Mouse (Mus musculus) forebrain, embryonic 16.5 days (tissue): Measurements from ENCODE around the gene Cyp4a29. TPM values are rescaled to one million over a fixed set of nuclear protein-coding genes. Genes with fewer than 3 reads are reported as not detected.

Experiments
- polyA plus RNA-seq: library from polyadenylated mRNA; unstranded; fragments of >200 nt; fragmentation: Nextera tagmentation; extraction: Ambion mirVana; gene quantifications from 2 replicates; pipeline ENCODE4 v1.2.1, GENCODE M21; 2015

The Cyp4a29 gene
- polyA plus RNA-seq, 1 experiment from 2014 or later: not detected

Other genes with a start within 250 kb of the Cyp4a29 start
- 4.9 and 6.4 TPM in 2 replicates for gene Stil, start 241.9 kb upstream of the Cyp4a29 start, polyA plus RNA-seq
- 0.25 and 0.62 TPM in 2 replicates for gene Tal1, start 185.7 kb upstream of the Cyp4a29 start, polyA plus RNA-seq
- 0.46 and 1.2 TPM in 2 replicates for gene Pdzk1ip1, start 153.4 kb upstream of the Cyp4a29 start, polyA plus RNA-seq
- 3.0 and 5.9 TPM in 2 replicates for gene Cyp4x1, start 107.8 kb upstream of the Cyp4a29 start, polyA plus RNA-seq
- gene Cyp4a12a, start 57.0 kb downstream of the Cyp4a29 start, polyA plus RNA-seq: not detected in 2 replicates
- gene Cyp4a12b, start 169.5 kb downstream of the Cyp4a29 start, polyA plus RNA-seq: not detected in 2 replicates
- not detected in 2 replicates for gene Cyp4a30b, start 210.5 kb downstream of the Cyp4a29 start, polyA plus RNA-seq